Comparison of ENCODE assay signal across 9 mouse cellular contexts in genomic region chr1:60534932-60535331, GRCm38 (mm10). TPM values are rescaled to one million over a fixed set of nuclear protein-coding genes. Genes with fewer than 3 reads are reported as not detected.
DNase-seq lines count a peak whose midpoint lies in the region; ATAC-seq lines count a peak whose summit lies in the region.
"Had no signal": no experiment of that assay in that cellular context is flagged by ENCODE, and none has a peak within 500 bp of the region (broad histone marks: within the 10 kb centered on the region; RNA-seq: fewer than 3 reads in every experiment).

No protein-coding gene starts in this region.

- ATAC-seq in midbrain, embryonic 14.5 days (ENCODE audit: low FRiP score, low TSS enrichment): no peak
- ATAC-seq in midbrain, embryonic 13.5 days: no peak
- 0 out of 2 replicates have a peak, but pooled peaks have one; percentile 30 for ATAC-seq in erythroid progenitor cell, adult 5-6 weeks (replicated peaks; ENCODE audit: low FRiP score, poor library complexity, severe bottlenecking)
- ATAC-seq in inflammation-experienced regulatory T-cells, adult 6 months: no peak
- ATAC-seq in neural tube, embryonic 15.5 days (ENCODE audit: low FRiP score): no peak

- H3K4me1 ChIP-seq in midbrain, embryonic 14.5 days (ENCODE audit: control insufficient read depth, insufficient read depth, low read length): no peaks in the 10 kb centered on the region
- H3K4me1 ChIP-seq in midbrain, embryonic 13.5 days (replicated peaks): no peaks in the 10 kb centered on the region
- H3K4me1 ChIP-seq in neural tube, embryonic 15.5 days: no peaks in the 10 kb centered on the region
- H3K4me1 ChIP-seq: hindbrain, embryonic 15.5 days had no signal

- no peaks in the 10 kb centered on the region for H3K27me3 ChIP-seq in midbrain, embryonic 14.5 days (ENCODE audit: control insufficient read depth, insufficient read depth, low read length)
- H3K27me3 ChIP-seq in midbrain, embryonic 13.5 days: no peaks in the 10 kb centered on the region
- H3K27me3 ChIP-seq in neural tube, embryonic 15.5 days (replicated peaks): no peaks in the 10 kb centered on the region
- H3K27me3 ChIP-seq: hindbrain, embryonic 15.5 days had no signal

- peak; percentile 25 for DNase-seq in cerebellum, adult 9-10 months
- DNase-seq in cerebellum, adult 11 months: no peak
- peak; percentile 19 for DNase-seq in midbrain, embryonic 14.5 days
- peak; percentile 17 to 21 for DNase-seq in natural killer cell, adult 2 months (ENCODE audit: low spot score in 2 of 2)

- no peak overlapping the region for H3K4me2 ChIP-seq in midbrain, embryonic 14.5 days (ENCODE audit: low read length)
- H3K4me2 ChIP-seq in midbrain, embryonic 13.5 days (replicated peaks): no peak overlapping the region
- H3K4me2 ChIP-seq in neural tube, embryonic 15.5 days: no peak overlapping the region
- H3K4me2 ChIP-seq: hindbrain, embryonic 15.5 days had no signal

- 93% methylated on average over 2 of the region's 2 CpGs for WGBS in midbrain, embryonic 14.5 days
- 88% methylated on average over 2 of the region's 2 CpGs for WGBS in midbrain, embryonic 13.5 days
- 92% methylated on average over 2 of the region's 2 CpGs for WGBS in neural tube, embryonic 15.5 days

- no peaks in the 10 kb centered on the region for H3K9me3 ChIP-seq in midbrain, embryonic 14.5 days (ENCODE audit: control insufficient read depth, low read length)
- no peaks in the 10 kb centered on the region for H3K9me3 ChIP-seq in midbrain, embryonic 13.5 days
- no peaks in the 10 kb centered on the region for H3K9me3 ChIP-seq in neural tube, embryonic 15.5 days (replicated peaks)
- H3K9me3 ChIP-seq: hindbrain, embryonic 15.5 days had no signal

- H3K36me3 ChIP-seq in midbrain, embryonic 14.5 days (ENCODE audit: control insufficient read depth, insufficient read depth, low read length): peaks cover 25% of the 10 kb centered on the region
- H3K36me3 ChIP-seq in midbrain, embryonic 13.5 days: peaks cover 23% of the 10 kb centered on the region
- peaks cover 18% of the 10 kb centered on the region for H3K36me3 ChIP-seq in neural tube, embryonic 15.5 days

- H3K27ac ChIP-seq in midbrain, embryonic 14.5 days (replicated peaks; ENCODE audit: low read depth, low read length): no peak overlapping the region
- no peak overlapping the region for H3K27ac ChIP-seq in midbrain, embryonic 13.5 days
- no peak overlapping the region for H3K27ac ChIP-seq in neural tube, embryonic 15.5 days (replicated peaks)
- H3K27ac ChIP-seq: hindbrain, embryonic 15.5 days had no signal

- no peak overlapping the region for H3K9ac ChIP-seq in midbrain, embryonic 14.5 days (replicated peaks; ENCODE audit: low read length)
- no peak overlapping the region for H3K9ac ChIP-seq in midbrain, embryonic 13.5 days (replicated peaks)
- H3K9ac ChIP-seq in neural tube, embryonic 15.5 days (replicated peaks): no peak overlapping the region
- H3K9ac ChIP-seq: hindbrain, embryonic 15.5 days had no signal

- no peak overlapping the region for H3K4me3 ChIP-seq in midbrain, embryonic 14.5 days (replicated peaks; ENCODE audit: low read depth, low read length)
- H3K4me3 ChIP-seq in midbrain, embryonic 13.5 days (replicated peaks): no peak overlapping the region
- H3K4me3 ChIP-seq in neural tube, embryonic 15.5 days (replicated peaks): no peak overlapping the region
- H3K4me3 ChIP-seq: hindbrain, embryonic 15.5 days had no signal

RNA-seq across cellular contexts. Expression of gene Raph1, which starts 32.0 kb away (rescaled TPM):
- 25.5 and 30.1 TPM in 2 replicates for polyA plus RNA-seq in midbrain, embryonic 14.5 days (2014; fragmentation: Nextera tagmentation; extraction: Ambion mirVana)
- polyA plus RNA-seq in midbrain, embryonic 13.5 days (2015; fragmentation: Nextera tagmentation; extraction: Ambion mirVana): 22.3 and 23.4 TPM in 2 replicates
- total RNA-seq in erythroid progenitor cell, adult 5-6 weeks (2015; ENCODE audit: low replicate concordance): 0.36 and 4.2 TPM in 2 replicates
- total RNA-seq in erythroid progenitor cell, adult 5-6 weeks (2017; ENCODE audit: low replicate concordance): 0.91 and 1.2 TPM in 2 replicates
- polyA plus RNA-seq in inflammation-experienced regulatory T-cells, adult 6 months (2017; shearing (Covaris generic)): 1 to 10 TPM; 5.2 to 6.7 (median 6.2) TPM
- 23.2 and 27.8 TPM in 2 replicates for polyA plus RNA-seq in neural tube, embryonic 15.5 days (2015; fragmentation: Nextera tagmentation; extraction: Ambion mirVana)
